Mouse (Mus musculus): Measurements from ENCODE around the gene Asic2. TPM values are rescaled to one million over a fixed set of nuclear protein-coding genes. Genes with fewer than 3 reads are reported as not detected.

Gene Asic2
- polyA plus RNA-seq (2015; fragmentation: Illumina TruSeq; extraction: RNeasy Lipid Tissue Mini Kit (QIAGEN cat#74804); ENCODE audit: insufficient read depth, low replicate concordance) = 0.22 TPM

GRCm38 (mm10) chr11:81968401-81968881, at the start of gene Asic2:
Gene Asic2, minus strand, starts transcription at chr11:81968457.

DNA sequence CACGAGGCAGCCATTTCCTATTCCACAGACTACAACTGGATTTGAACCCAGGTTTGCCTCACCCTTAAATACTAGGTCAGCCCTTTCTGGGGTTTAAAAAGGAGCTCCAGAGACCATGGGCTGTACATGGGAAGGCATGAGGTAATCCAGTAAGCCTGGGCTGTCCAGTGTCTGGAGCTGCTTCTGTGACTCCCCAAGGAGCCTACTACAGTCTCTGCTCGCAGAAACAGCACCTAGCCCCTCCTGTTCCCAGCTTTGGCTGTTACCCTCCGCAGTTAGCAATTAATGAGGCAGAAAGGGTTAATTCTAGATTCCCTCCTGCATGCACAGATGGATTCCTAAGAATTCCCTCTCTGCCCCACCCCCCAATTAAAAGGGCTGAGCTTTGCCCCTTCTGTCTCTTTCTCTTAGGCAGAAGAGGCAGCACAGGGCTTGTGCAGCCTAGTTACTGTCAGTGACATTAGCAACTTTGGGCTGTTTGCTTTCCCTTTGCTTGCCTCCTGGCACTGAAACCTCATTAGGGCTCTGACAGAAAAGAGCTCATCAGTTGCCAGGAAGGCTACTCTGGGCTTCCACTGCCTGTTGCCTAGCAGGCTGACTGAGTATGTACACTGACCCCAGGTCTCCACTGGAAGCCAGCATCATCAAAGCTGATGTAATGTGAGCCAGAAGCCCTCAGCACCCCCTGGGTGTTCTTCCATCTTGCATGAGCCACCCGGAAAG, 107.8 kb downstream of the Asic2 start, which contains the start of gene 5530401A14Rik:
5530401A14Rik (plus strand) TSS at position 424 of the 723 bp plus-strand sequence.

DNA sequence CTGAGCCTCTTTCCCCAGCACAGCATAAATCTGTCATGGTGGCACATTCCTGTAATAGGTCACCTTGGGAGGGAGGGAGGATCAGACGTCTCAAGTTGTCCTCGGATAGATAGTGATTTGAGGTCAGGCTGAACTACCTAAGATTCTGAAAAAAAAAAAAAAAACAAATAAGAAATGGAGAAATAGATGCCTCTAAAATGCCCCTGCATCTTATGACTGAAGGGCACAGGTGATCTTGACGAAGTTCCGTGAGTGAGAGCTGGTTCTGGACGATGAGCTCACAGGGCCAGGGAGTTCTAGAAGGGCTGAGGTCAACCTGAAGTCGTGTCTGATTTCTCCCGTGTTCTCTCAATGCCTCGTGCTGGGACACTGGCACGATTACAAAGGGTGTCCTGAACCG, 1110.2 kb downstream of the Asic2 start, which contains the start of gene Spaca3:
Spaca3 (plus strand) TSS at position 301 of the 400 bp plus-strand sequence.

Other genes with a start within 250 kb of the Asic2 start
- not detected for gene 5530401A14Rik, start 107.8 kb downstream of the Asic2 start, polyA plus RNA-seq (2015; fragmentation: Illumina TruSeq; extraction: RNeasy Lipid Tissue Mini Kit (QIAGEN cat#74804); ENCODE audit: insufficient read depth, low replicate concordance)
- gene Ccl2, start 67.1 kb upstream of the Asic2 start, polyA plus RNA-seq (2015; fragmentation: Illumina TruSeq; extraction: RNeasy Lipid Tissue Mini Kit (QIAGEN cat#74804); ENCODE audit: insufficient read depth, low replicate concordance) = 2.6 TPM
- not detected for gene Gm17268, start 70.1 kb upstream of the Asic2 start, polyA plus RNA-seq (2015; fragmentation: Illumina TruSeq; extraction: RNeasy Lipid Tissue Mini Kit (QIAGEN cat#74804); ENCODE audit: insufficient read depth, low replicate concordance)
- not detected for gene Ccl7, start 77.3 kb upstream of the Asic2 start, polyA plus RNA-seq (2015; fragmentation: Illumina TruSeq; extraction: RNeasy Lipid Tissue Mini Kit (QIAGEN cat#74804); ENCODE audit: insufficient read depth, low replicate concordance)
- gene Ccl11, start 89.4 kb upstream of the Asic2 start, polyA plus RNA-seq (2015; fragmentation: Illumina TruSeq; extraction: RNeasy Lipid Tissue Mini Kit (QIAGEN cat#74804); ENCODE audit: insufficient read depth, low replicate concordance) = 2.1 TPM
- 0.79 TPM for gene Ccl12, start 133.4 kb upstream of the Asic2 start, polyA plus RNA-seq (2015; fragmentation: Illumina TruSeq; extraction: RNeasy Lipid Tissue Mini Kit (QIAGEN cat#74804); ENCODE audit: insufficient read depth, low replicate concordance)
- 2.3 TPM for gene Ccl8, start 146.7 kb upstream of the Asic2 start, polyA plus RNA-seq (2015; fragmentation: Illumina TruSeq; extraction: RNeasy Lipid Tissue Mini Kit (QIAGEN cat#74804); ENCODE audit: insufficient read depth, low replicate concordance)